Mouse (Mus musculus): ENCODE measurements at regions not wholly inside any gene's neighbourhood (a gene's known extent, or its start where the extent isn't known, plus 50 kb on each side); places are given as distances from the start of the nearest gene placed in this dataset.

GRCm38 (mm10) chr15:62778899-62779298 is 1066.1 kb downstream of the Gsdmc2 start:
- TF ChIP-seq CTCF (IDR thresholded peaks at IDR 0.05; ENCODE audit: low read depth, low read length) (no peak), POLR2A (IDR thresholded peaks at IDR 0.05; ENCODE audit: extremely low read depth, insufficient read depth, low read length) (no peak)
